Mouse (Mus musculus) liver, embryonic 16.5 days (tissue): Measurements from ENCODE around the gene Rims1. TPM values are rescaled to one million over a fixed set of nuclear protein-coding genes. Genes with fewer than 3 reads are reported as not detected.

Experiments
- ATAC-seq: fragments of 200-750 bp; cut with Nextera tagmentation; 2 replicates; pipeline ENCODE4 v1.8.0; 2017; ENCODE audit warnings: low read depth, mild to moderate bottlenecking, moderate number of reproducible peaks, moderate library complexity
- H3K27ac ChIP-seq: fragments of 300-500 bp; sonication (generic); 2 replicates; pipeline ENCODE4 v1.5.1; 2014; ENCODE audit warnings: mild to moderate bottlenecking, low read length
- H3K27me3 ChIP-seq: fragments of 300-500 bp; sonication (generic); 2 replicates; pipeline ENCODE4 v1.6.1; 2014; ENCODE audit warnings: low read depth, low read length, mixed read lengths; ENCODE audit not compliant: control insufficient read depth, insufficient read depth
- H3K36me3 ChIP-seq: fragments of 300-500 bp; sonication (generic); 2 replicates; pipeline ENCODE4 v1.6.1; 2014; ENCODE audit warnings: mild to moderate bottlenecking; ENCODE audit not compliant: control insufficient read depth, insufficient read depth
- H3K4me1 ChIP-seq: fragments of 300-500 bp; sonication (generic); 2 replicates; pipeline ENCODE4 v1.6.1; 2014; ENCODE audit warnings: low read depth, low read length, mixed read lengths; ENCODE audit not compliant: control insufficient read depth
- H3K4me2 ChIP-seq: fragments of 300-500 bp; sonication (generic); 2 replicates; pipeline ENCODE4 v1.6.1; 2014; ENCODE audit warnings: low read depth, low read length, mixed read lengths
- H3K4me3 ChIP-seq: fragments of 300-500 bp; sonication (generic); 2 replicates; pipeline ENCODE4 v1.5.1; 2014; ENCODE audit warnings: low read depth, mild to moderate bottlenecking, low read length
- H3K9ac ChIP-seq: fragments of 300-500 bp; sonication (generic); 2 replicates; pipeline ENCODE4 v1.6.1; 2014; ENCODE audit warnings: low read depth, low read length
- H3K9me3 ChIP-seq: fragments of 300-500 bp; sonication (generic); replicated peaks from 2 replicates; pipeline ENCODE4 v1.6.1; 2016; ENCODE audit warnings: low read length; ENCODE audit not compliant: control insufficient read depth
- WGBS: fragments of 180-500 bp; shearing (Covaris S2); extraction: QIAGEN DNeasy Blood & Tissue Kit; methylation state at CpG from one replicate; pipeline ENCODE4 v1.1.7; 2014; ENCODE audit not compliant: insufficient replicate concordance; 5-methylcytosine and 5-hydroxymethylcytosine counted together
- polyA plus RNA-seq: library from polyadenylated mRNA; unstranded; fragments of >200 nt; fragmentation: Nextera tagmentation; extraction: Ambion mirVana; gene quantifications from 2 replicates; pipeline ENCODE4 v1.2.1, GENCODE M21; 2015

The Rims1 gene
- polyA plus RNA-seq, 1 experiment from 2014 or later: 0.08 TPM

GRCm38 (mm10) chr1:22248898-22249386, 556.9 kb downstream of the Rims1 start:
- no peak overlapping the region for H3K4me2 ChIP-seq
- ATAC-seq: no peak
- no peaks in the 10 kb centered on the region for H3K4me1 ChIP-seq
- H3K36me3 ChIP-seq: no peaks in the 10 kb centered on the region
- no peaks in the 10 kb centered on the region for H3K27me3 ChIP-seq
- H3K9ac ChIP-seq: no peak overlapping the region
- no peaks in the 10 kb centered on the region for H3K9me3 ChIP-seq
- H3K4me3 ChIP-seq: no peak overlapping the region
- no peak overlapping the region for H3K27ac ChIP-seq

- 73% methylated on average over 2 of the region's 2 CpGs for WGBS
- H3K4me3 ChIP-seq: no peak overlapping the region
- H3K4me2 ChIP-seq: no peak overlapping the region
- no peak overlapping the region for H3K27ac ChIP-seq
- H3K4me1 ChIP-seq: no peaks in the 10 kb centered on the region
- H3K27me3 ChIP-seq: no peaks in the 10 kb centered on the region
- H3K9me3 ChIP-seq: no peaks in the 10 kb centered on the region
- no peak overlapping the region for H3K9ac ChIP-seq
- ATAC-seq: no peak
- H3K36me3 ChIP-seq: no peaks in the 10 kb centered on the region
These were observed 560.0 kb downstream of the Rims1 start for GRCm38 (mm10) chr1:22245748-22246147.
